Mouse (Mus musculus) liver, postnatal 0 days (tissue): ENCODE measurements around the gene Tnnt3.

Experiments used
- CTCF ChIP-seq: sonication (generic); IDR thresholded peaks from 2 replicates; pipeline ENCODE4 v1.5.1; 2016; ENCODE audit warnings: antibody characterized with exemption, low read depth
- EP300 ChIP-seq: IDR thresholded peaks from 2 replicates; pipeline ENCODE4 v1.6.1; 2016; ENCODE audit warnings: antibody characterized with exemption, low read depth, mild to moderate bottlenecking

DNA sequence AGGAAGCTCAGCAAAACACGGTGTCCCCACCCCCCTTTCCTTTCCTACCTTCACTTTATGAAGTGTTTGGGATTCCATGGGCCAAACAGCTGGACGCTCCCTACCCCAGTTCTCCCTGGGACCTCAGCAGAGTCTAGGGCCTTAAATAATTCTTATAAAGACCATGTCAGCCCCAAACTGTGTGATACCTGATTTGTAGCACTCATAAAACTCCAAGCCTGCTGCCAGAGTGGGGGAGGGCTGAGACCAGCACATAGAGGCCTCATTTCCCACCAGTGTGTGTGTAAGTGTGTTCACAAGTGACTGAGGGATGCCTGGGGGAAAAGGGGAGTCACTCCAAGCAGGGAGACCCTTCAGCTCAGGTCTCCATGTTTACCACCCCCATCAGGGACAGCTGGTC is 49.2 kb downstream of the Tnnt3 start:
- no peak for TF ChIP-seq CTCF
- TF ChIP-seq EP300: no peak
